13 mouse cellular contexts compared by ENCODE assay signal in genomic region chr8:11205532-11205931, GRCm38 (mm10).
"Had no signal": no experiment of that assay in that cellular context is flagged by ENCODE, and none has a peak within 500 bp of the region (broad histone marks: within the 10 kb centered on the region; RNA-seq: fewer than 3 reads in every experiment).

No protein-coding gene starts in this region.

- DNase-seq: kidney, postnatal 10 days; kidney, postnatal 36 days; layer of hippocampus, postnatal 36 days; liver, embryonic 13.5 days; lung, adult 2 months; lung, postnatal 14 days; lung, postnatal 4 days; retina, postnatal 1 day; right cerebral cortex, postnatal 25 days; thymus, adult 18-20 months; thymus, postnatal 36 days had no signal

- ATAC-seq: midbrain, embryonic 13.5 days; midbrain, embryonic 16.5 days had no signal
